Mouse (Mus musculus) forebrain, embryonic 11.5 days (tissue): ENCODE results near the gene Trim44. TPM values are rescaled to one million over a fixed set of nuclear protein-coding genes. Genes with fewer than 3 reads are reported as not detected.

Experiments
- ATAC-seq: fragments of 200-750 bp; cut with Nextera tagmentation; replicated peaks from 2 replicates; pipeline ENCODE4 v1.8.0; 2017; ENCODE audit warnings: moderate TSS enrichment; ENCODE audit not compliant: low FRiP score
- DNase-seq: peaks from one replicate; pipeline ENCODE4 v3.0.0-alpha.2; 2017; ENCODE audit warnings: low spot score
- H3K27ac ChIP-seq: fragments of 300-500 bp; sonication (generic); 2 replicates; pipeline ENCODE4 v1.5.1; 2014; ENCODE audit warnings: low read depth, low read length
- H3K27me3 ChIP-seq: fragments of 300-500 bp; sonication (generic); 2 replicates; pipeline ENCODE4 v1.6.1; 2014; ENCODE audit warnings: mild to moderate bottlenecking, low read length, mixed read lengths; ENCODE audit not compliant: control insufficient read depth, insufficient read depth
- H3K36me3 ChIP-seq: fragments of 300-500 bp; sonication (generic); 2 replicates; pipeline ENCODE4 v1.6.1; 2014; ENCODE audit warnings: mild to moderate bottlenecking, low read length, moderate library complexity, mixed read lengths; ENCODE audit not compliant: control insufficient read depth, insufficient read depth
- H3K4me1 ChIP-seq: fragments of 300-500 bp; sonication (generic); replicated peaks from 2 replicates; pipeline ENCODE4 v1.6.1; 2014; ENCODE audit warnings: low read length, mixed read lengths; ENCODE audit not compliant: control insufficient read depth, insufficient read depth
- H3K4me2 ChIP-seq: fragments of 300-500 bp; sonication (generic); 2 replicates; pipeline ENCODE4 v1.6.1; 2014; ENCODE audit warnings: low read depth, mild to moderate bottlenecking, low read length, moderate library complexity, mixed read lengths; ENCODE audit not compliant: severe bottlenecking
- H3K4me3 ChIP-seq: fragments of 300-500 bp; sonication (generic); 2 replicates; pipeline ENCODE4 v1.5.1; 2014; ENCODE audit warnings: low read depth, low read length
- H3K9ac ChIP-seq: fragments of 300-500 bp; sonication (generic); 2 replicates; pipeline ENCODE4 v1.6.1; 2014; ENCODE audit warnings: low read length
- H3K9me3 ChIP-seq: fragments of 300-500 bp; sonication (generic); 2 replicates; pipeline ENCODE4 v1.6.1; 2016; ENCODE audit warnings: low read length, mixed read lengths; ENCODE audit not compliant: control insufficient read depth
- WGBS: fragments of 180-500 bp; shearing (Covaris S2); extraction: QIAGEN DNeasy Blood & Tissue Kit; methylation state at CpG from one replicate; pipeline ENCODE4 v1.1.7; 2014; 5-methylcytosine and 5-hydroxymethylcytosine counted together
- polyA plus RNA-seq: library from polyadenylated mRNA; unstranded; fragments of >200 nt; fragmentation: Nextera tagmentation; extraction: Ambion mirVana; gene quantifications from 2 replicates; pipeline ENCODE4 v1.2.1, GENCODE M21; 2014

Trim44 gene
- polyA plus RNA-seq, 1 experiment from 2014 or later: 50.7 TPM

- Histone ChIP-seq H3K9ac (no peak overlapping the region), H3K9me3 (no peaks in the 10 kb centered on the region), H3K4me1 (0 out of 2 replicates have a peak, but pooled peaks cover 2% of the 10 kb centered on the region), H3K4me3 (no peak overlapping the region), H3K27ac (no peak overlapping the region), H3K36me3 (no peaks in the 10 kb centered on the region), H3K27me3 (no peaks in the 10 kb centered on the region), H3K4me2 (no peak overlapping the region)
- 75% methylated on average over 3 of the region's 3 CpGs for WGBS
- no peak for ATAC-seq
- no peak for DNase-seq
These were observed 25.1 kb downstream of the Trim44 start for GRCm38 (mm10) chr2:102382519-102382918.

- Histone ChIP-seq H3K4me2 (no peak overlapping the region), H3K4me3 (no peak overlapping the region), H3K9me3 (no peaks in the 10 kb centered on the region), H3K27me3 (no peaks in the 10 kb centered on the region), H3K9ac (no peak overlapping the region), H3K4me1 (0 out of 2 replicates have a peak, but pooled peaks cover 2% of the 10 kb centered on the region), H3K27ac (no peak overlapping the region), H3K36me3 (no peaks in the 10 kb centered on the region)
- WGBS: 92% methylated on average over 2 of the region's 2 CpGs
- ATAC-seq: no peak
- DNase-seq: no peak
These were observed 27.0 kb downstream of the Trim44 start for GRCm38 (mm10) chr2:102380581-102380980.

GRCm38 (mm10) chr2:102378928-102379327 is 28.7 kb downstream of the Trim44 start:
- H3K9me3 ChIP-seq: no peaks in the 10 kb centered on the region
- no peaks in the 10 kb centered on the region for H3K36me3 ChIP-seq
- 85% methylated on average over 1 of the region's 1 CpGs for WGBS
- no peak overlapping the region for H3K4me2 ChIP-seq
- no peak overlapping the region for H3K27ac ChIP-seq
- H3K27me3 ChIP-seq: no peaks in the 10 kb centered on the region
- no peak for ATAC-seq
- 0 out of 2 replicates have a peak, but pooled peaks cover 2% of the 10 kb centered on the region for H3K4me1 ChIP-seq
- no peak for DNase-seq
- H3K4me3 ChIP-seq: no peak overlapping the region
- no peak overlapping the region for H3K9ac ChIP-seq

- no peak overlapping the region for H3K9ac ChIP-seq
- no peak for DNase-seq
- H3K4me2 ChIP-seq: no peak overlapping the region
- H3K9me3 ChIP-seq: no peaks in the 10 kb centered on the region
- WGBS: 91% methylated on average over 1 of the region's 1 CpGs
- no peaks in the 10 kb centered on the region for H3K27me3 ChIP-seq
- H3K27ac ChIP-seq: no peak overlapping the region
- H3K36me3 ChIP-seq: no peaks in the 10 kb centered on the region
- H3K4me1 ChIP-seq: 0 out of 2 replicates have a peak, but pooled peaks cover under 1% of the 10 kb centered on the region
- no peak for ATAC-seq
- no peak overlapping the region for H3K4me3 ChIP-seq
These were observed 29.2 kb downstream of the Trim44 start for GRCm38 (mm10) chr2:102378381-102378780.

GRCm38 (mm10) chr2:102377370-102377769 is 30.3 kb downstream of the Trim44 start:
- Histone ChIP-seq H3K4me3 (no peak overlapping the region), H3K9me3 (no peaks in the 10 kb centered on the region), H3K4me1 (no peaks in the 10 kb centered on the region), H3K4me2 (no peak overlapping the region), H3K27ac (no peak overlapping the region), H3K27me3 (no peaks in the 10 kb centered on the region), H3K9ac (no peak overlapping the region), H3K36me3 (no peaks in the 10 kb centered on the region)
- no peak for ATAC-seq
- no peak for DNase-seq
- 92% methylated on average over 2 of the region's 2 CpGs for WGBS

GRCm38 (mm10) chr2:102373406-102374105 is 34.1 kb downstream of the Trim44 start:
- Histone ChIP-seq H3K27me3 (no peaks in the 10 kb centered on the region), H3K27ac (no peak overlapping the region), H3K36me3 (no peaks in the 10 kb centered on the region), H3K9ac (no peak overlapping the region), H3K9me3 (no peaks in the 10 kb centered on the region), H3K4me3 (no peak overlapping the region), H3K4me1 (no peaks in the 10 kb centered on the region), H3K4me2 (no peak overlapping the region)
- DNase-seq (no peak), ATAC-seq (no peak)
- 84% methylated on average over 3 of the region's 3 CpGs for WGBS

- DNase-seq (no peak), ATAC-seq (no peak)
- no peak overlapping the region for H3K4me3 ChIP-seq
- no peak overlapping the region for H3K4me2 ChIP-seq
- no peak overlapping the region for H3K27ac ChIP-seq
- H3K27me3 ChIP-seq: no peaks in the 10 kb centered on the region
- no peak overlapping the region for H3K9ac ChIP-seq
- H3K9me3 ChIP-seq: no peaks in the 10 kb centered on the region
- no peaks in the 10 kb centered on the region for H3K36me3 ChIP-seq
- H3K4me1 ChIP-seq: no peaks in the 10 kb centered on the region
These were observed 34.9 kb downstream of the Trim44 start for GRCm38 (mm10) chr2:102372690-102373089.

- Histone ChIP-seq H3K27me3 (no peaks in the 10 kb centered on the region), H3K4me3 (no peak overlapping the region), H3K9ac (no peak overlapping the region), H3K27ac (no peak overlapping the region), H3K4me2 (no peak overlapping the region), H3K9me3 (no peaks in the 10 kb centered on the region), H3K36me3 (no peaks in the 10 kb centered on the region), H3K4me1 (no peaks in the 10 kb centered on the region)
- ATAC-seq: no peak
- no peak for DNase-seq
These were observed 36.3 kb downstream of the Trim44 start for GRCm38 (mm10) chr2:102371332-102371731.

- no peak overlapping the region for H3K4me2 ChIP-seq
- WGBS: 92% methylated on average over 7 of the region's 7 CpGs
- no peaks in the 10 kb centered on the region for H3K4me1 ChIP-seq
- no peak overlapping the region for H3K27ac ChIP-seq
- no peaks in the 10 kb centered on the region for H3K27me3 ChIP-seq
- no peak overlapping the region for H3K4me3 ChIP-seq
- DNase-seq (no peak), ATAC-seq (no peak)
- no peak overlapping the region for H3K9ac ChIP-seq
- no peaks in the 10 kb centered on the region for H3K36me3 ChIP-seq
- H3K9me3 ChIP-seq: no peaks in the 10 kb centered on the region
These were observed 41.6 kb downstream of the Trim44 start for GRCm38 (mm10) chr2:102365983-102366545.
